Mouse (Mus musculus) thymus, adult 2 months (tissue): ENCODE results near the gene Btk.

ENCODE experiments used
- CTCF ChIP-seq: fragments of 200-500 bp; IDR thresholded peaks from 2 replicates; pipeline ENCODE4 v1.5.1; 2012; ENCODE audit warnings: mild to moderate bottlenecking, control low read depth, low read length, moderate library complexity, borderline replicate concordance; ENCODE audit not compliant: control insufficient read depth, poor library complexity, insufficient read depth; ENCODE audit errors: extremely low read depth
- POLR2A ChIP-seq: fragments of 200-500 bp; IDR thresholded peaks from 2 replicates; pipeline ENCODE4 v1.6.1; 2012; ENCODE audit warnings: mild to moderate bottlenecking, low read length, control low read depth, moderate library complexity; ENCODE audit not compliant: control insufficient read depth, poor library complexity, insufficient read depth; ENCODE audit errors: extremely low read depth

DNA sequence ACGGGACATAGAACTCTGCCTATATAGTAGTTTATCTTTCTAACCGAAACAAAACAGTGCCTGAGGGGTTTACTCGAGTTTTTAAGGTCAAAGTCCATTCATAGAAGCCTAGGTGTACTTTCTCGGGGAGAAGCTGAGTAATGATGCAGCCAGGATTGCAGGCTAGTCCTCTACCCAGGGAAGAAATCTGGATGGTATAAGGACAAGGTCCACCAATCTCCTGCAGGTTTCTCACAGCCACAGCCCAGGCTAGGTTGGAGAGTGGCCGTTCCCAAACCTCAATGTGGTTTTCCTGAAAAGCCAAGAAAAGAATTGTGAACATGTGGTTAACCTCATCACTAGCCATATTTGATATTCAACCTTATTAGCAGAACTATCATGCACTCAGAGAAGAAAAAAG lies 6.5 kb upstream of the Btk start:
- TF ChIP-seq CTCF (no peak), POLR2A (no peak)
